Mouse (Mus musculus): ENCODE data around the gene Nccrp1. TPM values are rescaled to one million over a fixed set of nuclear protein-coding genes. Genes with fewer than 3 reads are reported as not detected.

The Nccrp1 gene
- polyA plus RNA-seq (2021), result not detected

DNA sequence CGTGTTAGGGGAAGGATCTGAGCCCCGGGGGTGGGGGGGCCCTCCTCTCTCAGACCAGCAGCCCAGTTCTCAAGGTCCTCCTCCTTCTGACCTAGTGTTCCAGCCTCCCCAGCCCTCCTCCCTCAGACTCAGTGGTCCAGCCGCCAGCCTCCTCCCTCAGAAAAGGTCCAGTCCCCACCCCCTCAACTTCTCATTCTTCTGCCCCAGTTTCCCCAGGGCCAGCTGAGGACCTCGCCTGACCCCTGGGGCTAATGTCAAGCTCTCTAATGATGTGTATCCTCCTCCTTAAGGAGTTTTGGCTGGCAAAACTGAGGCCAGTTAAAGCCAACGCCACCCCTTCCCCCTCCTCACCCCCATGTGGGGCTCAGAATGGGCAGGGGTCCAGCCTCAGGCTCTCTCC lies at the start of gene Nccrp1:
Nccrp1 (minus strand) TSS at position 101 of the 400 bp plus-strand sequence.
- peaks cover 25% of the 10 kb centered on the region for H3K27me3 ChIP-seq
- DNase-seq (ENCODE audit: low read depth, low spot score) (no peak), ATAC-seq (no peak)
- CTCF ChIA-PET, result no interaction called here
- in situ Hi-C loops (cut with MboI; ENCODE audit: low pct_unique_long_range_greater_than_20kb), result no loop called here
- TF ChIP-seq CTCF (IDR thresholded peaks at IDR 0.05), result no peak
- POLR2A ChIA-PET, result no interaction called here

DNA sequence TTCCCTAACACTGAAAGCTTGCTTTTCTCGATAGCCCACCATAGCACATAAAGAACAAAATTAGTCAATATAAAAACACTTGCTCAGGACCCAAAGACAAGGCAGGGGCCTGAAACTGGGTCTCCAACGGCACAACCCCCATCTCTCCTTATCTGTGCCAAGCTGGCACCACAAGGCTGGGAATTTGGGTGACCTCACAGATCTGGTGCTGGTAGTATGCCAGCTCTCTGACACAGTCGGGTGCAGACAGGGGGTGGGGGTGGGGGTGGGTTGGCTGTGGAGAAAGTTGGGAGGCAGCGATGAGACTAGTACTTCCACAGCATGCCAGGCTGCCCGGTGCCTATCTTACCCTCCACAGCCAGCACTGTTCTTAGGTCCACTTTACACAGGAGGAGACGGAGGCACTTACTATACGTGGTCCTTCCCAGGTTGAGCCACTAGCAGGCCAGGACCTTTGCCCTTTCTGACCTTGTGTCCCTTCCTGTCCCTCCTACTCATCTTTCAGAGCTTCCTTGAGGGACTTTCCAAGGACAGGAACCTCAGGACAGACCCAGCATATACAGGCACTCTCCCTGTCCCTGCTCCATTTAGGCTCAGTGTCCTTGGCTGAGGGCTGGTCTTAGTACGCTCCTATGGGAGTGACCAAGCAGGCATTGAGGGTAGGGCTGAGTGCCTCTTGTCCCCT lies 48.8 kb upstream of the Nccrp1 start:
- ATAC-seq (no peak), DNase-seq (ENCODE audit: low read depth, low spot score) (peak; percentile 68)
- TF ChIP-seq CTCF (IDR thresholded peaks at IDR 0.05), result no peak
- in situ Hi-C loops (cut with MboI; ENCODE audit: low pct_unique_long_range_greater_than_20kb), result no loop called here
- CTCF ChIA-PET, result interaction anchor here (1.3 to 2.0 kb wide), 3 partner anchors 19 to 174 kb away, joined by 3 to 11 read pairs (median 6); no protein-coding TSS in a partner anchor
- no peaks in the 10 kb centered on the region for H3K27me3 ChIP-seq
- POLR2A ChIA-PET, result interaction anchor here (1.9 to 3.0 kb wide), 2 partner anchors 9 to 26 kb away, joined by 8 read pairs; no protein-coding TSS in a partner anchor

DNA sequence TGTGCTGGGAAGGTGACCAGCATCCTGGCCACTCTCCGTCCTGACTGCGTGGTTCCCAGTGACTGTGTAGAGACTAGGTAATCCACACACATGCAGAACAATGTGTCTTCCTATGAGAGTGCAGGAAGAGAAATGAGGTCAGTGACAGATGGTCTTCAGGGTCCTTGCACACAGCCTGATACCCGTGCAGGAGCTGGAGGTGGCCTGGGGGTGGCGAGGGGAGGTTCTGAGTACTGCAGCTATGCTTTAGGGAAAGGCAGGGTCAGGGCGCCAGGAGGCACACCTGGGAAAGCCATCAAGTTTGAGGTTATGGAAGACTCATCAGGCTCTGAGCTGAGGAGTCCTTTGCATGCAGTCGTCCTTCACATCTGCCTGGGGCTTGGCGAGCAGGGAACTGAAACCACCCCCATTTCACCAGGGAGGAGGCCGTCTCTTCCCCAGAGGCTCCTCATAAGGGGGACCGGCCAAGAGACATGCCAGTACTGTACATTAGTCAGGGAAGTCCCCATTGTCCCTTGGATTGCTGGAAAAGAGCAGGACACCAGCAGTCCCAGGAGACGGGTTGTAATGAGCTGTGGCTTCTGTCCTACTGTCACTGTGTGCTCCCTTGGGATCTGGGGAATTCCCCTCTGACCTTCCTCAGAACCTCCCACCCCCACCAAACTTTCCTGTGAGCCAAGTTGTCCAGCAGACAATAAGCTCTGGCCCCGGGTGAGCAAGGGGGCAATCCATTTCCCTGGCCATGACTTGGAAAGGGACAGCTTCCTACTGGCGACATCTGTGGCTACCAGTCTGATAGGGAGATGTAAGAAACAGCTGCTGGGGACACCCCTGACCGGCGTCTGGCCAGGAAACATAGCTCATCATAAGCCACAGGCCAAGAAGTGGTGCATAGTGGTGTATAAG lies 46.4 kb upstream of the Nccrp1 start:
- DNase-seq (ENCODE audit: low read depth, low spot score) (no peak), ATAC-seq (no peak)
- POLR2A ChIA-PET, result interaction anchor here (0.6 to 1.2 kb wide), 2 partner anchors 15 to 1033 kb away, joined by 3 to 4 read pairs; no protein-coding TSS in a partner anchor
- in situ Hi-C loops (cut with MboI; ENCODE audit: low pct_unique_long_range_greater_than_20kb), result loop anchor here (5.0 kb wide), 1 partner anchor 221 kb away; the partner anchor contains the start of gene Plekhg2
- no peaks in the 10 kb centered on the region for H3K27me3 ChIP-seq
- CTCF ChIA-PET, result interaction anchor here (1.1 to 1.7 kb wide), 4 partner anchors 9 to 25 kb away, joined by 3 to 7 read pairs (median 4); no protein-coding TSS in a partner anchor
- no peak for TF ChIP-seq CTCF (IDR thresholded peaks at IDR 0.05)

DNA sequence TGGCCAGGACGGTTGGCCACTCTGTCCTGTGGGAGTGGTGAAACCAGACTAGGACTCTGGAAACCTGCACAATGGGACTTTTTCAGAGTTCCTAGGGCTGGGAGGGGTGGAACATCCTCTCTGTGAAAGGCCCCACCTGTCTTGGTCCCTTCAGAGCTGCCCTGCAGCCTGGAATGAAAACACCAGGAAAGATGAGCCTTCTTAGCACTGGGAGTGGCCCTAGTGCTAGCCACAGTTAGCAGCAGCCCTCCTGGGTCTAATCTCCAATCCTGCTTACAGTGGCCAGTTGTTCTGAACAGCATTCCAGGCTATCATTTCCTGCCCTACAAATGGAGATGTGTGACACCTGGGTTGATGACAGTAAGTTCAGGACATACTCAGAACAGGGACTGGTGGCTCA lies 44.8 kb upstream of the Nccrp1 start:
- ChIA-PET POLR2A (no interaction called here), CTCF (interaction anchor here (0.9 kb wide), 1 partner anchor 9 kb away, joined by 3 read pairs; no protein-coding TSS in a partner anchor)
- DNase-seq (ENCODE audit: low read depth, low spot score) (no peak), ATAC-seq (no peak)
- TF ChIP-seq CTCF (IDR thresholded peaks at IDR 0.05), result no peak
- no peaks in the 10 kb centered on the region for H3K27me3 ChIP-seq
- in situ Hi-C loops (cut with MboI; ENCODE audit: low pct_unique_long_range_greater_than_20kb), result loop anchor here (5.0 kb wide), 1 partner anchor 220 kb away; the partner anchor contains the start of gene Plekhg2

DNA sequence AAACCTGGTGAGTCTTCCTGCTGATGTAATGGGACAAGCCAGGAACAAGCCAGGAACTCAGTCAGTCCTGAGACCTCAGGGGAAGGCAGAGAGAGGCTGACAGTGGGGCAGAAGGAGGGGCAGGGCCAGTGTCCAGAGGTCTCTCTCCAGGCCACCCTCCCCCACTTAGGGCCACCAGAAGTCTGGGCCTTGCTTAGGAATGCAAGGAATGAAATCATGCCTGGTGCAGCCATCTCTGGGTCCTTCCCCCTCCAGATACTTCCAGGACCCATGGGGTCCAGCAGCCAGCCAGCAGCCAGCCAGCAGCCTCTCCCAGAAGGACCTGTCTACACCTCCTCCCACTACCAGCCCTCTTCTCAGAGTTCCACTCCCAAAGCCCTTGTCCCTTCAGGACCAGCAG lies 40.6 kb upstream of the Nccrp1 start:
- CTCF ChIA-PET, result no interaction called here
- ATAC-seq (peak; percentile 81), DNase-seq (ENCODE audit: low read depth, low spot score) (no peak)
- TF ChIP-seq CTCF (IDR thresholded peaks at IDR 0.05), result no peak
- H3K27me3 ChIP-seq, result no peaks in the 10 kb centered on the region
- in situ Hi-C loops (cut with MboI; ENCODE audit: low pct_unique_long_range_greater_than_20kb), result no loop called here
- POLR2A ChIA-PET, result interaction anchor here (0.6 to 1.9 kb wide), 2 partner anchors 8 to 1138 kb away, joined by 3 to 8 read pairs; no protein-coding TSS in a partner anchor

DNA sequence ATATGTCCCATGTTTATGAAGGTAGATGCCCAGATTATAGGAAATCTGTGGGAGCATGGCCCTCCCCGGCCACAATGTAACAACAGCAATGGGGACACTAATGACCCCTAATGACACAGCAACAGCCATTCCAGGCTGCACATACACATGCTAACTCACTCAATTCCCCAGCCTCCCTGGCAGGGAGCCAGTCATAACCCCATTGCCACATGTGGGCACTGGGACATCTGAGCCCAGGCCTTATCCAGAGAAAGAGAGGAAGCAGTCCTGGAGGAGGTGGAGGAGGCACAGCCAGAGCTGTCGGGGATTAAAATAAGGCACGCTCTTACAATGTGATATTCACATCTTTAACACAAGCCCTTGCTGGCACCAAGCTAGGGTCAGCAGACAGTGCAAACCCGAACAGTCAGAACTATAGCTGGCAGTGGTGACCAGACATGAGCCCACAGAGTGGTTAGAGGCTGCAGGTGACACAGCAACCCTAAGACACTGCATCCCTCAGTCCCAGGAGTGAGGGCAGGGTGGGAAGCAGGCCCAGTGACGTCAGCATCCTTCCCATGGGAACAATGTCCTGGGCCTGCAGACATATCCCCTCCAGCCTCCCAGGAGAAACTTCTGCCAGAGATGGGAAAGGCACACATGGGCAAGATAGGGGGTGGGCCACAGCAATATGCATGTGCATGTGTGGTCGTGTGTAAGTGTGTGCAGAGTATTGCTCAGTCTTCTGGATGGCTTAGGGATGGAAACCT lies 39.8 kb upstream of the Nccrp1 start:
- POLR2A ChIA-PET, result interaction anchor here (0.7 to 1.9 kb wide), 3 partner anchors 9 to 26 kb away, joined by 3 to 8 read pairs (median 4); no protein-coding TSS in a partner anchor
- in situ Hi-C loops (cut with MboI; ENCODE audit: low pct_unique_long_range_greater_than_20kb), result no loop called here
- DNase-seq (ENCODE audit: low read depth, low spot score) (no peak), ATAC-seq (no peak)
- H3K27me3 ChIP-seq, result no peaks in the 10 kb centered on the region
- CTCF ChIA-PET, result no interaction called here
- TF ChIP-seq CTCF (IDR thresholded peaks at IDR 0.05), result no peak

DNA sequence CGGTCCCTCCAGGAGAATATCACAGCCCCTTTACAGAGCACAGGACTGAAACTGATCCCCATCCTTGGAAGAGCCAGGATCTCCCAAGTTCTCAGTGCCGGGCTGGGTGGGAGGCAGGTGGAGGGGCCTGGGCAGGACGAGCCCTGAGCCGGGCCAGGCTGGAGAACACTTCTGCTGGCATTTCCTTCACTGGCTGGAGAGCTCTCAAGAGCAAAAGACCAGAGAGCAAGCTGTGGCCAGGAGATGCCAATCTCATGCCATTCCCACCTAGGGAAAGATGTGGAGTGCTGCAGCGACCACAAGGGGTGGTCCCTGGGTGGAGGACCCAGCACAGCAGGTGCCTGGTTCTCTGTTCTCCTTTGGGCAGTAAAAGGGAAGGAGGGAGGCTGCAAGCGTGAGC lies 37.9 kb upstream of the Nccrp1 start:
- no peak for ATAC-seq
- in situ Hi-C loops (cut with MboI; ENCODE audit: low pct_unique_long_range_greater_than_20kb), result no loop called here
- POLR2A ChIA-PET, result no interaction called here
- CTCF ChIA-PET, result interaction anchor here (0.8 to 1.5 kb wide), 4 partner anchors 9 to 16 kb away, joined by 3 to 6 read pairs (median 4); no protein-coding TSS in a partner anchor
- no peaks in the 10 kb centered on the region for H3K27me3 ChIP-seq
- no peak for TF ChIP-seq CTCF (IDR thresholded peaks at IDR 0.05)
- no peak for DNase-seq (ENCODE audit: low read depth, low spot score)

DNA sequence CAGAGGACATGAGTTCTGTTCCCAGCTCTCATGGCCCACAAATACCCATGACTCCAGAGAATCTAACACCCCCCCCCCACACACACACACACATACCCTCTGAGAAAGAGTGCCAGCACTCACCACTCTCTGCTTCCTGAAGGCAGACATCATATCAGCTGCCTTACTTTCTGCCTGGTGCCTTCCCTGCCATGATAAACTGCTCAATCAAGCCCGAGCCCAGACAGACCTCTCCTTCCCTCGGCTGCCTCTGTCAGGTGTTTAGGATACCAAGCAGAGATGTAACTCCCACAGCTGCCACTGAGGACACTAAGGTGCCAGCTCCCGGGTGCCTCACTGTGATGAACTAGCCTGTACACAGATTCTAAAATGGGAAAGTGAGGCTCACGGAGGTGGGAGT lies 37.4 kb upstream of the Nccrp1 start:
- no peak for TF ChIP-seq CTCF (IDR thresholded peaks at IDR 0.05)
- no peak for ATAC-seq
- in situ Hi-C loops (cut with MboI; ENCODE audit: low pct_unique_long_range_greater_than_20kb), result no loop called here
- H3K27me3 ChIP-seq, result no peaks in the 10 kb centered on the region
- DNase-seq (ENCODE audit: low read depth, low spot score), result no peak
- CTCF ChIA-PET, result interaction anchor here (0.8 to 1.5 kb wide), 4 partner anchors 9 to 16 kb away, joined by 3 to 6 read pairs (median 4); no protein-coding TSS in a partner anchor
- POLR2A ChIA-PET, result interaction anchor here (0.6 kb wide), 1 partner anchor 197 kb away, joined by 3 read pairs; no protein-coding TSS in a partner anchor

DNA sequence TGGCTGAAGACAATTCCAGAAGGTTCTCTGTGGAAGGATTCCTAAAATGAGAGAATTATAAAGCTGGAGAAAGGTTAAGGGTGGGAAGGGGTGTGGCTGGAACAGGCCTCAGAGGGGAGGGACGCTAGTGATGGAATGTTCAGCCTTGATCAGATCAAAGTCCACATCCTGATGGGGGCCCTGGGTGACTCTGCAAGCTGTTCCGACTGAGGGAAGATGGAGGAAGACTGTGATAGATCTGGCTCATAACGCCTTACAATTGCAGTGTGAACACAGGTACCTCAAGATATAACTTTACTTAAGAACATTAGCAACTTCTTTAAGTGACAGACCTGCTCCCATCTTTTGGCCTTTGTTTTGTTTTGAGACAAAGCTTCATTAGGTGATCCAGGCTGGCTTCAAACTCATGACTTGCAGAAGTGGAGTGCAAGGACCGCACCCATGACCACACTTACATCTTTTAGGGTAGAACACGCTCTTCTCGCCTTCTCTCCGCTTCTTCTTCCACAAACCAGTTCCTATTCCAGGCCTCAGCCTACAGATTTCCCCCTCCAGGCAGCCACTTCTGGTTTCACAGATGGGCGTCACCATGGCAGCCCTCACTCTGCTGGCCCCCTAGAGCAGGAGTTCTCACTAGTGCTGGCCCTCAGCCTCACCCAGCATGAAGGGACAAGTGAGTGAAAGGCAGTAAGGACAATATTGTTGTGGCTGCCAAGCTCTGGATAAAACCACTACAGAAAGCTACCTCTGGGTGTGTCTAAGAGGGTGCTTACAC lies 36.7 kb upstream of the Nccrp1 start:
- ChIA-PET POLR2A (interaction anchor here (0.6 kb wide), 1 partner anchor 196 kb away, joined by 3 read pairs; no protein-coding TSS in a partner anchor), CTCF (interaction anchor here (0.8 to 1.5 kb wide), 4 partner anchors 8 to 17 kb away, joined by 3 to 6 read pairs (median 4); no protein-coding TSS in a partner anchor)
- no peak for TF ChIP-seq CTCF (IDR thresholded peaks at IDR 0.05)
- ATAC-seq (no peak), DNase-seq (ENCODE audit: low read depth, low spot score) (no peak)
- in situ Hi-C loops (cut with MboI; ENCODE audit: low pct_unique_long_range_greater_than_20kb), result no loop called here
- no peaks in the 10 kb centered on the region for H3K27me3 ChIP-seq

Measured in Patski (cell line).